Mouse (Mus musculus) kidney, adult 9 months (tissue): ENCODE results near the gene Ube2q2.
"Not testable (repeated sequence)": the region's sequence is repeated elsewhere in the genome, so short reads cannot be mapped to it uniquely, and the experiment has no call there.

ENCODE experiments used
- DNase-seq: peaks from one replicate; pipeline ENCODE4 v3.0.0; 2022

Gene Ube2q2

DNA sequence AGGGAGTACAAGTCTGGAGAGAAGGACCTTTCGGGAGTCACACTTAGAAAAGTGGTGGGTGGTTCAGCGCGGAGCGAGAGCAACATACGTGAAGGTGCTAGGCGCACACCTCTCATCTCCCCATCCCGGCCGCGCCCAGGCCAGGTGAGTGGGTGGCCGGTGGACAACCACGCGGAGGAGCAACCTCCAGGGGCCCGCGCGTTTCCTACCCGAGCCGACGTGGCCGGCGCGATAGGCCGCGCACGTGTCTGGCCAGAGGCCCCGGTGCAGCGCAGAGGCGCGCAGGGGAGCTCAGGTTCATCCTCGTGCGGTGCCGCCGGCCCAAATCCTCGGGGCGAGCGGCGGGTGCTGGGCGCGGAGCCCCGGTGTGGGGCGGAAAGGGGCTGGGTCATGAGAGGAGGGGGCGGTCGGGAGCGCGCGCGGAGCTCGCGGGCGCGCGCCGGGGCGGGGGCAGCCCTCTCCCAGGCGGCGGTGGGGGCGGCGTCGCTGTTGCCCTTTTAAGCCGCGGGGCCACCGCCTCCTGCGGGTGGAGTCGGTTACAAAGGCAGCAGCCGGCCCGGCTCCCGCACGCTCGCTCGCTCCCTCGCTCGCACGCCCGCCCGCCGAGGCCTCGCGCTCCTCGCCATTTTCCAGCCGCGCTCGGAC lies at the start of gene Ube2q2:
Ube2q2 (plus strand) TSS at position 1 of the 645 bp plus-strand sequence.
- no peak for DNase-seq

DNA sequence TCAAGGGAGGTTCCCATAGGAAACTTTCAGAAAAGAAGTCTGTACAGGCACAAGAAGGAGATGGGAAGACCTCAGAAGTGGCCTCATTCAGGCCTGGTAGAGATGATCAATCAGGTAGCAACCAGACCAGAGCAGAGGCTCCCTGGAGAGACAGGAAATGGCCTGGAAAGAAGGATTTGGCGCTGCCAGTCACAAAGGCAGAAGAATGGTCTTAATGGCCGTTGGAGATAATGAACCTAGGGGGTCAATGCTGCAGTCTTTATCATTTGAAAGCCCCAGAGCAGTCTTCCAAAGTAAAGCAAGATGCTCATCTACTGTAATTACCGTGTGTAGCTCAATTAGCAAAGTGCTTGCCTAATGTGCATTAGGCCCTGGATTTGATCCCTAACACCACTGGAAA lies 47.5 kb upstream of the Ube2q2 start:
- no peak for DNase-seq

DNA sequence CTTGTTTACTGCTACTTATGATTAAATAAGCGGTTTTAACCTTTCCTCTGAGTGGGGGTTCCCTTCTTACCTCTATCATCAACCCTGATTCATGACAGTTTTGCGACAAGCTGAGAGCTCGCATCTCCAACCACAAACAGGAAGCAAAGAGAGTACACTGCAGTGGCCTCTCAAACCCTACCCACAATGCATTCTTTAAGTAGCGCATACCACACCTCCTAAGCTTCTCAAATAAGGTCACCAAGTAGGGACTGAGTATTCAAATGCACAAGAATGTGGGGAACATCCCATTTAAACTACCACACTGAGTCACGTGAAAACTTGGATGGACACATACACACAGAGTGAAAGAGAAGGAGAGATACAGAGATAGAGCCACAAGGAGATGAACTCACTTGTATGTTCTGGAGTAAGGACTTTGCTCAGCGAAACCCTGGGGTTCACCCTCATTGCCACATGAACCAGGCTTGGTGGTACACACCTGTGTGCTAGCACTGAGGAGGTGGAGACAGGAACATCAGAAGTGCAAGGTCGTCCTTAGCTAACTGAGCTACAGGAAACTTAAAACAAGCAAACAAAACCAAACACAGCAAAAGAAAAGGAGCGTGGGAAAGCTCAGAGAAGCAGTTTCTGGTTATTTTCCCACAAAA lies 46.3 kb upstream of the Ube2q2 start:
- no peak for DNase-seq

DNA sequence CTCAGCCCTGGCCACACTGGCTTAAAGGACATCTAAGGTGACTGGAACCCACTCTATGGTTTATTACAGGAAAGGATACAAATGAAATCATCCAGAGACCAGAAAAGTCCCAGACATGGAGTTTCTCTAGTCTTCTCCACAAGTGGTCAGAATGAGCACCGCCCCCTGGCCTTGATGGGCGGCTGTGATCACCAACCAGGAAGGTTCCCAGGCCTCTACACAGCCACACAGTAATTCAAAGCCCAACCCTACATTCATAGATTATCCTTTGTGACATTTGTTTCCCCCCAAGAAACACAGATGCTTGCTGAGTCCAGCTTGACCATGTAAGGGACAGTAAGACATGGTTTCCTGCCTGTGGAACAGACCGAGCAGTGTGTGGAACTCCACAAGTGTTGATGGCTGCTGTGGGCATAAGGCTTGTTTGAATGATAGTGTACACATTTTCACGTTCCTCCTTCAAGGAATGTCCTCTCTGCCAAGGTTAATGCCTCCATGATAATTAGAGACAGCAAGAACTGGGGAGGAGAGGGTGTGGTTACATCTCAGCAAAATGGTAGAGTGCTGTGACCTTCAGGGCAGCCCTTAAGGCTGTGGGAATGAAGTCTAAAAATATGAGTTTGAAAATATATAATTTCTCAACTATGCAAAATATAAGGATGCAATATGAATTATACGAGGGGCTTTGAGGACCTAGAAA lies 45.6 kb upstream of the Ube2q2 start:
- no peak for DNase-seq

DNA sequence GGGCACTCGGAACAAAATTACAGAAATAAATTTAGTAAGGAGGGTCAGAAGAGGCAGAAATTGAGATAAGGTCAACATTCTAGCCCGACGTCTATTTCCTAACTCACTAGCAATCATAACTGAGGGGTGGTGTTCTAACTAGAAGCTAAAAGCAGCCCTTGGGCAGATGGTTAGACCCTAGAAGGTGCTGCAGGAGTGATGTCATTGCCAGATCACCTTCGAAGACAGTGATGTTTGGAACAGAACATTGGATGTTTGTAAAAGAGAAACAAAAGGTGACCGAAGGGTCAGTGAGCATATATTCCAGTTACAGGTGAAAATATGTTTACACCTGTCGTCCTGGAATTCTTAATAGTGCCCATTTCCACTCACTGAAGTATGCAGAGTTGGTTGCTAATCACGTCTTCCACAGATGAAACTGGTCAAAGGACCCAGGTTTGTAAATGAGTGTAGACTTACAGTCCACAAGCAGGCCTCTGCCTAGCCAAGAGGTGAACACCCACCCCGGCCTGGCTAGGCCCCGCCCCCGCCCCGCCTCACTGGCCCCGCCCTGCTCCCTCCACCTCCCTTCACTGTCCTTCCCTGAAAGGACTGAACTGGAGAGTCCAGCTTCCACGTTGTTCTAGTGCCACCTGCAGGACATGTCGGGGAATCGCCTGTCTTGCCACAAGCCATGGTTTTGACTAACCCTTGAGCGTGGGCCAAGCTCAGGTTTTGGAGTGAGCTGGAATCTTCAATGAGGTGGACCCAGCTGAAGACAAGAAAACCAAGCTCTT lies 38.4 kb upstream of the Ube2q2 start:
- DNase-seq = peak; percentile 89

DNA sequence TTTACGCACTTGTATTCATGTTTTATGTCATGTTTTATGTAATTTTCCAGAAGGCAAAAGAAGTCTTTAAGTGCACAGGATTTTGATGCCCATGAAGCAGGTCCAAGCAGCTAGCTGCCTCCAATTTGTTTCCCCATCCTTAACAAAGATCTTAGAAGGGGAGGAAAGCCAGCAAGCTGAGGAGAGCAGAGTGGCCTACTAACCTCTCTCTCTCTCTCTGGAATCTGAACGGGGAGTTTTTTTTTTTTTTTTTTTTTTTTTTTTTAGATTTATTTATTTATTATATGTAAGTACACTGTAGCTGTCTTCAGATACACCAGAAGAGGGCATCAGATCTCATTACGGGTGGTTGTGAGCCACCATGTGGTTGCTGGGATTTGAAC lies 37.8 kb upstream of the Ube2q2 start:
- not testable (repeated sequence) for DNase-seq

DNA sequence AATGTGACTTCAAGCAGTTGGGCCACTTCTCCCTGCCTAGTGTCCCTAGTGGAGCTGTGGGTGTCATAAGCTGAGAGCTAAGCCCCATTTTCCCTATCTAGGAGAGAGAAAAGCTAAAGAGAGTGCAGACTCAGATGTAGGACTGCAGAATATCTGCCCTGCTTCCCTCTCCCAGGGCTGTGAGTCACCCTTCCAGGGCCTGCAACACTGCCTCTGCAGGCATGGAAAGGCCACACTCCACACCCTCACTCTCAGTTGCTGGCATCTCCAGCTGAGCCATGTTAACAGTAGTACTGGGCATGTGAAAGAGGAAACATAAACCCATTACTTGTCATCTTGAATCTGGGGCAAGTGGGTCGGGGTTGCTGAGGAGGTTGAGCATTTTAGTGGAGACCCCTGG lies 33.9 kb upstream of the Ube2q2 start:
- no peak for DNase-seq

DNA sequence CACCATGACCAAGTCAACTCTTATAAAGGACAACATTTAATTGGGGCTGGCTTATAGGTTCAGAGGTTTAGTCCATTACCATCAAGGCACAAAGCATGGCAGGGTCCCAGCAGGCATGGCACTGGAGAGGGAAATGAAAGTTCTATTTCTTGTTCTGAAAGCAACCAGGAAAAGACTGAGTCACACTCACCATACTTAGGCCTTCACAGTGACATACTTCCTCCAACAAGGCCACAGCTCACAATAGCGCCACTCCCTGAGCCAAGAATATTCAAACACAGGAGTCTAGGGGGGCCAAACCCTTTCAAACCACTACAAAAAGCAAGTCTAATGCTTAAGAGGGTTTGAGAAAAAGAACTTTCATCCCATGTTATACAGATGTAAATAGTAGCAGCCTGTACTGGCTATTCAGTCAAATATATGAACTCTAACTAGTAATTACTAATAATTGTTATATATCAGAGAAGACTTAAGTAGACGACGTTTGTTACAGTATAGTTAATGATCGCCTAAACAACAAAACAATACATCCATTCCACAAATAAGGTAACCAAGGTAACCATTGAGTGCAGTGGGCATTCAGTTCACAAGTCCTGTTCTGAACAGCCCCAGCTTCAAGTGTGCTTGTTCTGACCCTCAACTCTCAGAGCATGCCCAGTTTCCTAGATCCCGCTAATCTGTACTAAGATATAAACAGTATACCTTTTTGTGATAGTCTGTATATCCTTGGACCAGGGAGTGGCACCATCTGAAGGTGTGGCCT lies 31.2 kb upstream of the Ube2q2 start:
- DNase-seq = no peak

DNA sequence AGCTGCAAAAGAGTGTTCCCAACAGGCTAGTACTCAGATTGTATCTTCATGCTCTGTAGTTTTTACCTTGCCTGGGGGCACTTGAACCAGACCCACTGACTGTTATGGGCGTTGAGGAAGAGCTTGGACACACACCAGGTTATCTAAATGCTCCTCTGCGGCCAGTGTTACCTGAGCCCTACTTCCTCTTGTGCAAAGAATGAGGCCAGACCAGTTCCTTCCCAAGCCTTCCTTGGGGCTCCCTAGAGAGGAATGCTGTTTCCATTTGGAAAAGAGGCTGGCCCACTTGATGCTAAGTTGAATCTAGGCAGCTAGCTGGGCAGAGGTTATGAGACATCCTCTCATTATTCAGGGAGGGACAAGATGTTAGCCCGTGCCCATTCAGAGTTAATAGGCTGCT lies 26.1 kb upstream of the Ube2q2 start:
- DNase-seq = no peak

DNA sequence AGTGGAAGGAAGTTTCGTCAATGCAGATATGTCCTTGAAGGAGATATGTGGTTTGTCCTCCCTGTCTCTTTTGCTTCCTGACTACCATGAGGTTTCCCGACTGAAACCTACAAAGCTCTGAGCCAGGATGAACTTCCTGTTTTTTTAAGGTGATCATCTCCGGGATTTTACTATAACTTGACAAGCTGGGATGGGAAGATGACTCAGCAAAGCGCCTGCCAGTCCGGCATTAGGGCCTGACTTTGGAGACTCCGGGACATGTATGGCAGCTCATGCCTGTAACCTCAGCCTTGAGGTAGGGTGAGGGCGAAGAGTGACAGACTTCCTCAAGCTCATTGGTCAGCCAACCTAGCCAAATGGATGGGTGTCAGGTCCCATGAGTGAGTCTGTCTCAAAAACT lies 22.9 kb upstream of the Ube2q2 start:
- no peak for DNase-seq

DNA sequence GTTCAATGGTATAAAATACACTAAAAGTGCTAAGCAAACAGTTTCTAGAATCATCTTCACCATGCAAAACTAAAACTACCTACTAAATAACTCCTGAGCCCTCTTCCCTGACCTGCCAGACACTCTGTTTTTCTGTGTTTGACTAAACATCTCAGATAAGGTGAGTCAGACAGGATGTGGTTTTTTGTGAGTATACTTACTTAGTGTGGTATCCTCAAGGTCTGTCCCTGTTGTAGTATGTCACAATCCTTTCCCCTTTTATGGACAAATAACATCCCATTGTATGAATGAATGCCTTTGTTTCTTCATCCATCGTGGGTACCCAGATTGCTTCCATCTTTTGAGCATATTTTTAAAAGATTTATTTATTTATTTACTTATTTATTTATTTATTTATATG lies 22.4 kb upstream of the Ube2q2 start:
- DNase-seq = no peak

DNA sequence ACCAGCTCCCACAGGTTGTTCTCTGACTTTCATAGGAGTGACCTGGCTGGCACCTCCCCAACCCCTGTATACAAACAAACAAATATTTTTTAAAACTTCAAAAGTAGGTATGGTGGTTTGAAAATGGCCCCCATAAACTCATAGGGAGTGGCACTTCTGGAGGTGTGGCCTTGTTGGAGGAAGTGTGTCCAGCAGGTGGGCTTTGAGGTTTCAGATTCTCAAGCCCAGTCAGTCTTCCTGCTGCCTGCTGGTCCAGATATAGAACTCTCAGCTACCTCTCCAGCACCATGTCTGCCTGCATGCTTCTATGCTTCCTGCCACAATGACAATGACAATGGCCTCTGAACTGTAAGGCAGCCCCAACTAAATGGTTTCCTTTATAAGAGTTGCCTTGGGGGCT lies 16.8 kb upstream of the Ube2q2 start:
- no peak for DNase-seq

DNA sequence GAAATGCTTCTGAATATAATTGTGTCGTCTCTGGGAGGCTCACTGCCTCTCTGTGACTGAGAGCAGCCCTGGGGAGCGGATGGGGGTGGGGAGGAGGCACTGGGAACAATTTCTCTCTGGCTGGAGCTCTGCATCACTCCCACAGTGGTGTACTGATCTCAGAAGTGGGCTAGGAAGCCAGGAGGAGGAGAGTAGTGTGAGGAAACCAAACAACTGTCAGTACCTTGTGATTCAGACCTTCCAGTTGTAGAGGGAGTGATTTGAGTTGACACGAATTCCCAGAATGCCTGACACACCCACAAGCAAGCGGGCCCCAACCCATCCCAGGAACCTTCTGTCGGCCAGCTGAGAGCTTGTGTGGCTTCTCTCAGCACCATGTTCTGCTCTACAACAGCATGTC lies 12.1 kb upstream of the Ube2q2 start:
- DNase-seq = no peak

DNA sequence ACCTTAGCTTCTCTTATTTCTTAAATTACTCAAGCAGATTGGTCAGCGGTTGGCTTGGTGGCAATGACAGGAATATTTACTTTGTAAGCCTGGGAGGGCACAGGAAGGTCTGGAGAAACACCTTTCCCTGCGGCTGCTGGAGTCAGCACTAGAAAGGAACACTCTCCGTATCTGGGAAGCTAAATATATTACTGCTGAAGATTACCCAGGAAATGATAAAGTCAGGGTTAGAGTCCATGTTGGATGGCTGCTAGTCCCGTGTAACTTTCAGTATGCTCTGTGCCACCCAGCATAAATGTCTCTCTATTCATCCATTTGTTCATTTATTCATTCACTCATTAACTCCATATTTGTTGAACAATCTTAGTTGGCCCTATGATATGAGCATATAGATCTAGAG lies 11.5 kb upstream of the Ube2q2 start:
- no peak for DNase-seq

DNA sequence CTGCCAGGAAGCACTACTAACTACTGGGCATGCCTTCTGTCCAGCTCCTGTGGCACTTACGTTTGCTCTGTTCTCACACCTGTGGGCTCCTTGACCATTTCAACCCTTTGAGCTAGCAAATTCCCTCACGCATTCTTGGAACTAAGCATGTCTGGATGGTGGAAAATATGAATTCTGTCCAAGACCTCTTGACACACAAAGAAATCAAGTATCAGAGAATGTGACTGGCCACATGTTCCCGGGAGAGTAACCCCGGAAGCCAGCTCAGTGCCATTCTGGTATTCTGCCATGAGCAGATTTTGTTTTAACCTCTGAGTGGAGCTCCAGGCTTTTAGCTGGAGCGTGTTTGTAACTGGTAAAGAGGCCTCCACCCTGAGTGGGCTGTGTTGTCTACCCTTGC lies 8.7 kb upstream of the Ube2q2 start:
- peak; percentile 26 for DNase-seq

DNA sequence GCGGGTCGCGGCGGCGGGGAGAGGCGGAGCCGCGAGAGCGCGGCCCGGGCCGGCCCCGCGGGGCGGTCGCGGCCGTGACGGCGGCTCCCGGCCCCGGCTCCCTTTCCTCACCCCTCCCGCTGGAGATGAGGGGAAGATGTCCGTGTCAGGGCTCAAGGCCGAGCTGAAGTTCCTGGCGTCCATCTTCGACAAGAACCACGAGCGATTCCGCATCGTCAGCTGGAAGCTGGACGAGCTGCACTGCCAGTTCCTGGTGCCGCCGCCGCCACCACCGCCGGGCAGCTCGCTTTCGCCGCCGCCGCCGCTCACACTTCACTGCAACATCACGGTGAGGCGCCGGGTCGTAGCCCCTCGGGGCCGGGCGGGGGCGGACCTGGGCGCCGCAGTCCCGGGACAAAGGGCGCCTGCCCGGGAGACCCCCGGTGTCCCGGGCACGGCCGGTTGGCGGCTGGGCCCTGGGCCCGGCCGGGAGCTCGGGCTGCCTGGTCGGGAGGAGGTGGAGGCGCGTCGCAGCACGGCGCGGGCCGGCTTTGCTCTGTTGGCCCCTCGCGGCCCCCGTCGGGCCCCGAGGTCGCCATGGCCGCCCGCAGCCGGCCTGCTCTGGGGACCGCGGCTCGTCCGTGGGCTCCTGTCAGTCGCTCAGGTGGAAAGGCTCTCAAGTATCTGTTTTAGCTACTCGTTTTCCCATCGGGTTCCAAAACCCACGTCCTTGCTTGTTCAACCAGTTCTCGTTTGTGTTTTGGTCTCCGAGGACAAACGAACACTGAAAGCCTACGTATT lies 1.0 kb downstream of the Ube2q2 start:
- peak; percentile 55 for DNase-seq

DNA sequence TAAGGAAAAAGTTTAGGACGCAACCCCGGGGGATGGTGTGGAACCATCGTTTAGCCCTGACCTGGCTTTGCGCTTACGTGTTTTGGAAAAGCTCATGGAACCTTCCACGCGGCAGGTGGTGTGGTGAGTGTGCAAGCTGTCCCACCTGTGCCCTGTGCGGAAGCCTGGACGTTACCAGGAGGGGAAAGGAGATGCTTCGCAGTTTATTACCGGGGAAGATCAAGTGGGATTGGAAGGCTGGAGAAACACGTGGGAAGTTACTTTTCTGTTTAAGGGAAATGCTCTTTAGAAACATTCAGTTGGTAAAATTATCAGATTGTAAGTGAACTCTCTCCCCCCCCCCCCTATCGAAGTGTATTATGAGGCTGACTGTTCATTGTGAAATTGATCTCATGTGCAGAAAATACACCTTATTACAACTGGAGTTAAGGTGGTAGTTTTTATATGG lies 1.6 kb downstream of the Ube2q2 start:
- no peak for DNase-seq

DNA sequence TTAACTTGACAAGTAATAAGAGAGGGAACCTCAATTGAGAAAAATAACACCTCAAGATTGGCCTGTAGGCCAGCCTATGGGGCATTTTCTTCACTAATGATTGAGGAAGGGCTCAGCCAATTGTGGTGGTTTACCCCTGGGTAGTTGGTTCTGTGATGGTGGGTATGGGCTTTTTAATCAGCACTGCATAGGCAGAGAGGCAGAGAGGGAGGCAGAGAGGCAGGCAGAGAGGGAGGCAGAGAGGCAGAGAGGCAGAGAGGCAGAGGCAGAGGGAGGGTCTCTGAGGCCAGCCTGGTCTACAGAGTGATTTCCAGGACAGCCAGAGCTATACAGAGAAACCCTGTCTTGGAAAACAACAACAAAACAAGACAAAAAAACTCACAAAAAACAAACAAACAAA lies 2.4 kb downstream of the Ube2q2 start:
- no peak for DNase-seq

DNA sequence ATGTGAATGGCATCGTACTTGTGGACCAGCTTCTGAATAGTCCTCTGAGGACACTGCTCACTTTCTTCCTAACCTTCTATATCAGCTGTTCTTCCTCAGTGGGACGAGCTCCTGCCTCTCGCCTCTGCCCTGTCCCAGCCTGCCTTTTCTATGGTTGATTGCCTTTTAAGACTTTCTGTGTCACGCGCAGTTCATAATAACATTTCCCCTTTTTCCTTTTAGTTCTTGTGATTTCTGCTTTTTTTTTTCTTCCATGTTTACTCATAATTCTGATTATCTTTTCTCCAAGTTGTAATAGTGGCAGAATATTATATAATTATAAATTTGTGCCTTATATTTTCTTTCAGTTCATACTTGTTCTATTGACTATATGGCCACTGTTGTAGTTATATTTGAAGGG lies 4.3 kb downstream of the Ube2q2 start:
- no peak for DNase-seq

DNA sequence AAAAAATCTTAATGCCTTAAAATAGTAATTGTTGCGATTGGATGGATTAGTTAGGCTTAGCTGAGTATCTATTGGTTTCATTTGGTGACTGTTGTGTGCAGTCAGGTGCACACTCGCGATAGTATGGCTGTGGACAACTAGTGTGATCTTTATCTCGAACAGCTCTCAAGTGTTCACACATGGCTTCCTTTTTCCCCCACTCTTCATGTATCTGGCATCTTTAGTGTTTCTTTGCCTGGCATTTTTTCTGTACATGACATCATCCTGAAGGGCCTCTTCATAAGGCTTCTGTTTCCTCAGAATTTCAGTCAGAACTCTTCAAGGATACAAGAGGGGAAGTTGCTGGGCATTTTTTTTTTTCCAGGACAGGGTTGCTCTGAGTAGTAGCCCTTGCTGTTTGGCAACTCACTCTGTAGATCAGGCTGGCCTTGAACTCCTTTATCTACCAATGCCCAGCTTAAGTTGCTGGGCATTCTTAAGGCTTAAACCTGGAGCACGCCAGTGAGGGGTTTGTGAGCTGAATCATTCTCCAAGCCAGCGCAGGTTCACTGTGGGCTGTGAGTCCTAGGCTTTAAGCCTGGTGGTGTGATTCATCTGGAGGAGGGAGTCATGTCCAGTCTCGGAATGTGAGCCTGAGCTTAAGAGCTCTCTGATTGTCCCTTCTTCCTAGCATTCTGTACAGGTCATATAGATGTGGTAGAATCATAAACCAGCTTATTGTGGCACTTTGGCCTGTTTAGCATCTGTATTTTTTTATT lies 22.2 kb downstream of the Ube2q2 start:
- DNase-seq = no peak

DNA sequence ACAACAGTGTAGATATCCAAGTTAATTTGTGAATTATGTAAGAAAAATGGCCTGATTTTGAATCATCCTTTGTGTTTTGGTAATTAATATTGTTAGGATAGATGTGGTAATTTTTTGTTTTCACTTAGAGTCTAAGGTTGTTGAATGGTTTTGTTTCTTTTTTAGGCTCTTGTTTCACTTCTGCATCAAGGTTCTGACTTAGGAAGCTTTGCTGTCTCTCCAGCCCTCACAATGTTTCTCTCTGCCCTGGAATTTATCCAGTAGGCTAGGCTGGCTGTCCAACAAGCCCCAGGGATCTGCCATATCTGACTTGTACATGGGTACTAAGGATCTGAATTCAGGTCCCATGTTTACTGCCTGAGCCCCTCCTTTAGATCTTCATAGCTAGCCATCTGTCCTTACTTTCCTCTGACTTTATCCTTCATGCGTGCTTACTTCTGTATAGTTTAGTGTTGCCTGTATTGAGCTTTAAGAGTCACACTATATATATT lies 23.6 kb downstream of the Ube2q2 start:
- no peak for DNase-seq
